Mouse (Mus musculus) small intestine, adult 2 months (tissue): ENCODE measurements around the gene Pak3.

Experiments used
- CTCF ChIP-seq: fragments of 200-500 bp; IDR thresholded peaks from 2 replicates; pipeline ENCODE4 v1.5.1; 2012; ENCODE audit warnings: low read depth, mild to moderate bottlenecking, control low read depth, inconsistent platforms, low read length, moderate library complexity, mixed read lengths; ENCODE audit not compliant: insufficient replicate concordance, insufficient read length; ENCODE audit errors: extremely low read depth
- POLR2A ChIP-seq: fragments of 200-500 bp; IDR thresholded peaks from 2 replicates; pipeline ENCODE4 v1.6.1; 2012; ENCODE audit warnings: low read depth, mild to moderate bottlenecking, control low read depth, inconsistent platforms, low read length, moderate library complexity

GRCm38 (mm10) chrX:143739171-143739570 lies 220.8 kb downstream of the Pak3 start:
- TF ChIP-seq CTCF (no peak), POLR2A (no peak)
